Mouse (Mus musculus): Measurements from ENCODE around the gene Yipf1.

Yipf1 gene

GRCm38 (mm10) chr4:107313690-107314478 is at the start of gene Yipf1:
Gene Yipf1, plus strand, starts transcription at chr4:107314363.
- peak; percentile 92 for DNase-seq

- DNase-seq = no peak
These were observed 40.5 kb upstream of the Yipf1 start for GRCm38 (mm10) chr4:107273683-107274082.

GRCm38 (mm10) chr4:107274511-107274910 is 39.7 kb upstream of the Yipf1 start:
- no peak for DNase-seq

- DNase-seq = no peak
These were observed 35.9 kb upstream of the Yipf1 start for GRCm38 (mm10) chr4:107278188-107278707.

GRCm38 (mm10) chr4:107280843-107281475 is 33.2 kb upstream of the Yipf1 start:
- DNase-seq = no peak

GRCm38 (mm10) chr4:107285446-107286200 is 28.5 kb upstream of the Yipf1 start:
- DNase-seq = no peak

- no peak for DNase-seq
These were observed 27.8 kb upstream of the Yipf1 start for GRCm38 (mm10) chr4:107286386-107286785.

GRCm38 (mm10) chr4:107287517-107287916 is 26.6 kb upstream of the Yipf1 start:
- no peak for DNase-seq

- DNase-seq = peak; percentile 17
These were observed 22.4 kb upstream of the Yipf1 start for GRCm38 (mm10) chr4:107291611-107292272.

- no peak for DNase-seq
These were observed 21.9 kb upstream of the Yipf1 start for GRCm38 (mm10) chr4:107292273-107292662.

- DNase-seq = no peak
These were observed 16.0 kb upstream of the Yipf1 start for GRCm38 (mm10) chr4:107298071-107298606.

- no peak for DNase-seq
These were observed 14.3 kb upstream of the Yipf1 start for GRCm38 (mm10) chr4:107299779-107300340.

- no peak for DNase-seq
These were observed 13.8 kb upstream of the Yipf1 start for GRCm38 (mm10) chr4:107300371-107300770.

GRCm38 (mm10) chr4:107300902-107301555 is 13.1 kb upstream of the Yipf1 start:
- DNase-seq = no peak

- no peak for DNase-seq
These were observed 11.9 kb upstream of the Yipf1 start for GRCm38 (mm10) chr4:107302221-107302620.

GRCm38 (mm10) chr4:107302832-107303231 is 11.3 kb upstream of the Yipf1 start:
- no peak for DNase-seq

GRCm38 (mm10) chr4:107303531-107303930 is 10.6 kb upstream of the Yipf1 start:
- no peak for DNase-seq

GRCm38 (mm10) chr4:107306966-107307365 is 7.2 kb upstream of the Yipf1 start, which contains the start of gene Dio1:
Gene Dio1, minus strand, starts transcription at chr4:107307169.
- DNase-seq = no peak

- DNase-seq = no peak
These were observed 279 bp downstream of the Yipf1 start for GRCm38 (mm10) chr4:107314479-107314805.

GRCm38 (mm10) chr4:107318646-107319045 is 4.5 kb downstream of the Yipf1 start:
- DNase-seq = peak; percentile 15

GRCm38 (mm10) chr4:107321041-107321440 is 6.9 kb downstream of the Yipf1 start:
- no peak for DNase-seq

GRCm38 (mm10) chr4:107323113-107323512 is 8.9 kb downstream of the Yipf1 start:
- DNase-seq = no peak
